Mouse (Mus musculus) heart, adult 9 months (tissue): Measurements from ENCODE around the gene Cer1.

Experiments used
- DNase-seq, 2 experiments: peaks; one replicate each; pipeline ENCODE4 v3.0.0; 2022; ENCODE audit warnings: low spot score in 2 of 2

Cer1 gene

GRCm38 (mm10) chr4:82874791-82875190 is 10.2 kb downstream of the Cer1 start:
- no peak for DNase-seq

- DNase-seq: no peak
These were observed 12.4 kb downstream of the Cer1 start for GRCm38 (mm10) chr4:82872548-82872947.

- no peak for DNase-seq
These were observed 12.8 kb downstream of the Cer1 start for GRCm38 (mm10) chr4:82872121-82872520.

GRCm38 (mm10) chr4:82870931-82871330 is 14.0 kb downstream of the Cer1 start:
- no peak for DNase-seq

- DNase-seq: no peak
These were observed 17.1 kb downstream of the Cer1 start for GRCm38 (mm10) chr4:82867731-82868445.

- peak; percentile 12 to 30 for DNase-seq
These were observed 17.8 kb downstream of the Cer1 start for GRCm38 (mm10) chr4:82867111-82867510.

GRCm38 (mm10) chr4:82864974-82865699 is 19.8 kb downstream of the Cer1 start:
- no peak for DNase-seq

GRCm38 (mm10) chr4:82863316-82863715 is 21.6 kb downstream of the Cer1 start:
- DNase-seq: no peak

GRCm38 (mm10) chr4:82861451-82861850 is 23.5 kb downstream of the Cer1 start:
- no peak for DNase-seq

GRCm38 (mm10) chr4:82860566-82860965 is 24.4 kb downstream of the Cer1 start:
- no peak for DNase-seq

- peak; percentile 71 to 73 for DNase-seq
These were observed 25.5 kb downstream of the Cer1 start, which contains the start of gene Zdhhc21 for GRCm38 (mm10) chr4:82859131-82860125. TSS of gene Zdhhc21 (minus strand) at chr4:82859958.

- DNase-seq: no peak
These were observed 26.4 kb downstream of the Cer1 start for GRCm38 (mm10) chr4:82858431-82859010.

GRCm38 (mm10) chr4:82856986-82857385 is 28.0 kb downstream of the Cer1 start:
- no peak for DNase-seq

- no peak for DNase-seq
These were observed 31.1 kb downstream of the Cer1 start for GRCm38 (mm10) chr4:82853809-82854208.

GRCm38 (mm10) chr4:82848552-82849234 is 36.3 kb downstream of the Cer1 start:
- DNase-seq: no peak

- DNase-seq: no peak
These were observed 47.3 kb downstream of the Cer1 start for GRCm38 (mm10) chr4:82837526-82838240.
